Mouse (Mus musculus): Measurements from ENCODE around the gene March8.

- TF ChIP-seq EP300 (optimal IDR thresholded peaks at IDR 0.05): no peak
- no peak for TF ChIP-seq CTCF (IDR thresholded peaks at IDR 0.05; ENCODE audit: low read depth)
Measured at GRCm38 (mm10) chr6:116386506-116386905, 48.7 kb downstream of the March8 start.

Data from stomach, postnatal 0 days (tissue).